In genomic region chr9:108339886-108340257, GRCm38 (mm10) we compare ENCODE assay signal across 8 mouse cellular contexts. TPM values are rescaled to one million over a fixed set of nuclear protein-coding genes. Genes with fewer than 3 reads are reported as not detected.
DNase-seq lines count a peak whose midpoint lies in the region; ATAC-seq and TF ChIP-seq lines count a peak whose summit lies in the region.

No protein-coding gene starts in this region.

- no peaks in the 10 kb centered on the region for H3K9me3 ChIP-seq in forebrain, embryonic 12.5 days
- H3K9me3 ChIP-seq in hindbrain, postnatal 0 days (ENCODE audit: low read length): no peaks in the 10 kb centered on the region
- H3K9me3 ChIP-seq in lung, embryonic 15.5 days: no peaks in the 10 kb centered on the region

- peak; percentile 29 for DNase-seq in embryo, embryonic 9.5 days (ENCODE audit: extremely low spot score)
- DNase-seq in embryo, embryonic 11 days: no peak
- DNase-seq in adrenal gland, postnatal 14 days: peak; percentile 62
- no peak for DNase-seq in hindbrain, postnatal 0 days (ENCODE audit: low spot score)
- peak; percentile 27 to 42 for DNase-seq in spleen, postnatal 36 days (ENCODE audit: low spot score in 2 of 2)
- DNase-seq in frontal cortex, postnatal 25 days (ENCODE audit: low spot score in 2 of 2): no peak

- peak overlapping the region; percentile 80 for H3K4me3 ChIP-seq in forebrain, embryonic 12.5 days (replicated peaks)
- peak overlapping the region; percentile 65 for H3K4me3 ChIP-seq in hindbrain, postnatal 0 days (ENCODE audit: low read length)
- H3K4me3 ChIP-seq in lung, embryonic 15.5 days: peak overlapping the region; percentile 57

- H3K27me3 ChIP-seq in forebrain, embryonic 12.5 days: no peaks in the 10 kb centered on the region
- no peaks in the 10 kb centered on the region for H3K27me3 ChIP-seq in hindbrain, postnatal 0 days (ENCODE audit: insufficient read depth, low read length)
- H3K27me3 ChIP-seq in lung, embryonic 15.5 days: no peaks in the 10 kb centered on the region

- TF ChIP-seq CTCF in hindbrain, postnatal 0 days (IDR thresholded peaks at IDR 0.05; ENCODE audit: low read depth): no peak

- peaks cover 20% of the 10 kb centered on the region for H3K4me1 ChIP-seq in forebrain, embryonic 12.5 days
- peaks cover 11% of the 10 kb centered on the region; the same call in 1 of the 2 replicates for H3K4me1 ChIP-seq in hindbrain, postnatal 0 days (ENCODE audit: insufficient read depth, low read length)
- H3K4me1 ChIP-seq in lung, embryonic 15.5 days: peaks cover 37% of the 10 kb centered on the region

- 18% methylated on average over 20 of the region's 20 CpGs for WGBS in forebrain, embryonic 12.5 days
- WGBS in hindbrain, postnatal 0 days: 11% methylated on average over 20 of the region's 20 CpGs
- WGBS in lung, embryonic 15.5 days: 8% methylated on average over 20 of the region's 20 CpGs

- ATAC-seq in forebrain, embryonic 12.5 days (ENCODE audit: low FRiP score): no peak
- no peak for ATAC-seq in hindbrain, postnatal 0 days
- ATAC-seq in lung, embryonic 15.5 days (ENCODE audit: borderline replicate concordance, extremely low read depth, low FRiP score, low TSS enrichment): no peak

- H3K9ac ChIP-seq in forebrain, embryonic 12.5 days: peak overlapping the region; percentile 93
- H3K9ac ChIP-seq in hindbrain, postnatal 0 days (replicated peaks; ENCODE audit: low read length): peak overlapping the region; percentile 88; the same call in 1 of the 2 replicates
- H3K9ac ChIP-seq in lung, embryonic 15.5 days: peak overlapping the region; percentile 72

- H3K27ac ChIP-seq in forebrain, embryonic 12.5 days: peak overlapping the region; percentile 86
- H3K27ac ChIP-seq in hindbrain, postnatal 0 days: peak overlapping the region; percentile 95; the same call in 1 of the 2 replicates
- H3K27ac ChIP-seq in lung, embryonic 15.5 days: peak overlapping the region; percentile 94

- H3K36me3 ChIP-seq in forebrain, embryonic 12.5 days (replicated peaks): peaks cover 17% of the 10 kb centered on the region
- H3K36me3 ChIP-seq in hindbrain, postnatal 0 days (ENCODE audit: insufficient read depth, low read length): peaks cover 8% of the 10 kb centered on the region; the same call in 1 of the 2 replicates
- H3K36me3 ChIP-seq in lung, embryonic 15.5 days: peaks cover 20% of the 10 kb centered on the region

- H3K4me2 ChIP-seq in forebrain, embryonic 12.5 days: peak overlapping the region; percentile 83
- peak overlapping the region; percentile 84 for H3K4me2 ChIP-seq in hindbrain, postnatal 0 days (ENCODE audit: low read depth, low read length)
- H3K4me2 ChIP-seq in lung, embryonic 15.5 days: peak overlapping the region; percentile 79

RNA-seq across cellular contexts. Expression of gene Gpx1, which starts 1.2 kb away (rescaled TPM):
- 551 and 754 TPM in 2 replicates for total RNA-seq in adrenal gland, postnatal 14 days (2021)
- polyA plus RNA-seq in forebrain, embryonic 12.5 days (2016; fragmentation: Nextera tagmentation; extraction: Ambion mirVana): 574 and 659 TPM in 2 replicates
- 224 and 226 TPM in 2 replicates for total RNA-seq in hindbrain, postnatal 0 days (2014; rRNA removed)
- 426 and 460 TPM in 2 replicates for polyA plus RNA-seq in hindbrain, postnatal 0 days (2015; fragmentation: Nextera tagmentation; extraction: Ambion mirVana)
- 654 and 708 TPM in 2 replicates for polyA plus RNA-seq in lung, embryonic 15.5 days (2015; fragmentation: Nextera tagmentation; extraction: Ambion mirVana)

RNA-seq across cellular contexts. Expression of gene Usp4, which starts 7.8 kb away (rescaled TPM):
- 101 and 117 TPM in 2 replicates for total RNA-seq in adrenal gland, postnatal 14 days (2021)
- 137 and 144 TPM in 2 replicates for polyA plus RNA-seq in forebrain, embryonic 12.5 days (2016; fragmentation: Nextera tagmentation; extraction: Ambion mirVana)
- 92.0 and 97.8 TPM in 2 replicates for total RNA-seq in hindbrain, postnatal 0 days (2014; rRNA removed)
- 93.4 and 94.4 TPM in 2 replicates for polyA plus RNA-seq in hindbrain, postnatal 0 days (2015; fragmentation: Nextera tagmentation; extraction: Ambion mirVana)
- 99.6 and 107 TPM in 2 replicates for polyA plus RNA-seq in lung, embryonic 15.5 days (2015; fragmentation: Nextera tagmentation; extraction: Ambion mirVana)

RNA-seq across cellular contexts. Expression of gene Tcta, which starts 33.9 kb away (rescaled TPM):
- 30.4 and 34.1 TPM in 2 replicates for total RNA-seq in adrenal gland, postnatal 14 days (2021)
- 30.5 and 30.7 TPM in 2 replicates for polyA plus RNA-seq in forebrain, embryonic 12.5 days (2016; fragmentation: Nextera tagmentation; extraction: Ambion mirVana)
- total RNA-seq in hindbrain, postnatal 0 days (2014; rRNA removed): 65.2 and 66.5 TPM in 2 replicates
- polyA plus RNA-seq in hindbrain, postnatal 0 days (2015; fragmentation: Nextera tagmentation; extraction: Ambion mirVana): 79.4 and 80.3 TPM in 2 replicates
- 29.6 and 35.5 TPM in 2 replicates for polyA plus RNA-seq in lung, embryonic 15.5 days (2015; fragmentation: Nextera tagmentation; extraction: Ambion mirVana)

RNA-seq across cellular contexts. Expression of gene Rhoa, which starts 33.9 kb away (rescaled TPM):
- total RNA-seq in adrenal gland, postnatal 14 days (2021): 359 and 362 TPM in 2 replicates
- polyA plus RNA-seq in forebrain, embryonic 12.5 days (2016; fragmentation: Nextera tagmentation; extraction: Ambion mirVana): 331 and 341 TPM in 2 replicates
- total RNA-seq in hindbrain, postnatal 0 days (2014; rRNA removed): 105 and 106 TPM in 2 replicates
- 268 and 276 TPM in 2 replicates for polyA plus RNA-seq in hindbrain, postnatal 0 days (2015; fragmentation: Nextera tagmentation; extraction: Ambion mirVana)
- polyA plus RNA-seq in lung, embryonic 15.5 days (2015; fragmentation: Nextera tagmentation; extraction: Ambion mirVana): 484 and 512 TPM in 2 replicates

RNA-seq across cellular contexts. Expression of gene Amt, which starts 43.2 kb away (rescaled TPM):
- 6.8 and 13.2 TPM in 2 replicates for total RNA-seq in adrenal gland, postnatal 14 days (2021)
- polyA plus RNA-seq in forebrain, embryonic 12.5 days (2016; fragmentation: Nextera tagmentation; extraction: Ambion mirVana): 17.7 and 22.4 TPM in 2 replicates
- total RNA-seq in hindbrain, postnatal 0 days (2014; rRNA removed): 22.5 and 27.1 TPM in 2 replicates
- polyA plus RNA-seq in hindbrain, postnatal 0 days (2015; fragmentation: Nextera tagmentation; extraction: Ambion mirVana): 28.5 and 32.9 TPM in 2 replicates
- polyA plus RNA-seq in lung, embryonic 15.5 days (2015; fragmentation: Nextera tagmentation; extraction: Ambion mirVana): 19.7 and 20.5 TPM in 2 replicates

Comparison
In these comparisons a context has a peak if more than half of its experiments do, and no peak if none do; other contexts are left out.
1. DNase-seq: peak in embryo, embryonic 9.5 days (single experiment), adrenal gland, postnatal 14 days (single experiment) and spleen, postnatal 36 days (2 of 2); none in embryo, embryonic 11 days (single experiment), hindbrain, postnatal 0 days (single experiment) and frontal cortex, postnatal 25 days (0 of 2).
2. Peak in every context shown above with its lines, with median percentiles within 50 percentile points of each other: H3K27ac ChIP-seq, H3K4me2 ChIP-seq, H3K4me3 ChIP-seq and H3K9ac ChIP-seq.